Mouse (Mus musculus) CD4-positive helper T cell, adult 2 months (primary cell): Measurements from ENCODE around the gene Osbpl3.

Experiments
- DNase-seq: peaks from one replicate; pipeline ENCODE4 v3.0.0-alpha.2; 2012; ENCODE audit warnings: low read depth, missing footprints, low spot score

Osbpl3 gene

GRCm38 (mm10) chr6:50455829-50456469 is at the start of gene Osbpl3:
Gene Osbpl3, minus strand, starts transcription at chr6:50456201.
- peak; percentile 87 for DNase-seq

- no peak for DNase-seq
Observed at GRCm38 (mm10) chr6:50505531-50505930, 49.5 kb upstream of the Osbpl3 start.

GRCm38 (mm10) chr6:50504711-50505110 is 48.7 kb upstream of the Osbpl3 start:
- no peak for DNase-seq

GRCm38 (mm10) chr6:50503779-50504178 is 47.8 kb upstream of the Osbpl3 start:
- DNase-seq: peak; percentile 29

GRCm38 (mm10) chr6:50503031-50503430 is 47.0 kb upstream of the Osbpl3 start:
- peak; percentile 38 for DNase-seq

- DNase-seq: no peak
Observed at GRCm38 (mm10) chr6:50498346-50498745, 42.3 kb upstream of the Osbpl3 start.

GRCm38 (mm10) chr6:50490519-50490918 is 34.5 kb upstream of the Osbpl3 start:
- no peak for DNase-seq

- DNase-seq: no peak
Observed at GRCm38 (mm10) chr6:50489380-50489779, 33.4 kb upstream of the Osbpl3 start.

- no peak for DNase-seq
Observed at GRCm38 (mm10) chr6:50486035-50486902, 30.3 kb upstream of the Osbpl3 start.

- DNase-seq: no peak
Observed at GRCm38 (mm10) chr6:50483426-50483825, 27.4 kb upstream of the Osbpl3 start.

- DNase-seq: no peak
Observed at GRCm38 (mm10) chr6:50481460-50481859, 25.5 kb upstream of the Osbpl3 start.

- no peak for DNase-seq
Observed at GRCm38 (mm10) chr6:50466451-50466850, 10.4 kb upstream of the Osbpl3 start.

- no peak for DNase-seq
Observed at GRCm38 (mm10) chr6:50464690-50465485, 8.9 kb upstream of the Osbpl3 start.

GRCm38 (mm10) chr6:50462026-50462425 is 6.0 kb upstream of the Osbpl3 start:
- no peak for DNase-seq

GRCm38 (mm10) chr6:50461585-50461984 is 5.6 kb upstream of the Osbpl3 start:
- DNase-seq: no peak

- no peak for DNase-seq
Observed at GRCm38 (mm10) chr6:50460646-50461045, 4.6 kb upstream of the Osbpl3 start.

GRCm38 (mm10) chr6:50460246-50460645 is 4.2 kb upstream of the Osbpl3 start:
- no peak for DNase-seq

GRCm38 (mm10) chr6:50459271-50459670 is 3.3 kb upstream of the Osbpl3 start:
- DNase-seq: no peak

- DNase-seq: no peak
Observed at GRCm38 (mm10) chr6:50457551-50458348, 1.7 kb upstream of the Osbpl3 start.

- DNase-seq: no peak
Observed at GRCm38 (mm10) chr6:50456706-50457105, 705 bp upstream of the Osbpl3 start.

- DNase-seq: peak; percentile 64
Observed at GRCm38 (mm10) chr6:50455102-50455828, 736 bp downstream of the Osbpl3 start.
